Mouse (Mus musculus) forebrain, embryonic 10.5 days (tissue): Measurements from ENCODE around the gene Rsrc1. TPM values are rescaled to one million over a fixed set of nuclear protein-coding genes. Genes with fewer than 3 reads are reported as not detected.

Source experiments
- DNase-seq: peaks from one replicate; pipeline ENCODE4 v3.0.0-alpha.2; 2017; ENCODE audit warnings: low spot score; ENCODE audit errors: extremely low spot score
- H3K27ac ChIP-seq: fragments of 300-500 bp; sonication (generic); 2 replicates; pipeline ENCODE4 v1.5.1; 2016; ENCODE audit warnings: mild to moderate bottlenecking
- H3K27me3 ChIP-seq: fragments of 300-500 bp; sonication (generic); 2 replicates; pipeline ENCODE4 v1.6.1; 2016; ENCODE audit warnings: mild to moderate bottlenecking; ENCODE audit not compliant: poor library complexity, severe bottlenecking
- H3K36me3 ChIP-seq: fragments of 300-500 bp; sonication (generic); replicated peaks from 2 replicates; pipeline ENCODE4 v1.6.1; 2016; ENCODE audit warnings: mild to moderate bottlenecking, moderate library complexity
- H3K4me1 ChIP-seq: fragments of 300-500 bp; sonication (generic); 2 replicates; pipeline ENCODE4 v1.6.1; 2016
- H3K4me3 ChIP-seq: fragments of 300-500 bp; sonication (generic); 2 replicates; pipeline ENCODE4 v1.5.1; 2016; ENCODE audit warnings: mild to moderate bottlenecking, moderate library complexity
- H3K9me3 ChIP-seq: fragments of 300-500 bp; sonication (generic); 2 replicates; pipeline ENCODE4 v1.6.1; 2016; ENCODE audit warnings: mild to moderate bottlenecking, moderate library complexity
- WGBS: fragments of 180-500 bp; shearing (Covaris S2); methylation state at CpG from one replicate; pipeline ENCODE4 v1.1.7; 2016; 5-methylcytosine and 5-hydroxymethylcytosine counted together
- polyA plus RNA-seq: library from polyadenylated mRNA; unstranded; fragments of >200 nt; fragmentation: Nextera tagmentation; extraction: Ambion mirVana; gene quantifications from 2 replicates; pipeline ENCODE4 v1.2.1, GENCODE M21; 2016

Rsrc1 gene
- 41.3 and 41.6 TPM in 2 replicates for polyA plus RNA-seq

DNA sequence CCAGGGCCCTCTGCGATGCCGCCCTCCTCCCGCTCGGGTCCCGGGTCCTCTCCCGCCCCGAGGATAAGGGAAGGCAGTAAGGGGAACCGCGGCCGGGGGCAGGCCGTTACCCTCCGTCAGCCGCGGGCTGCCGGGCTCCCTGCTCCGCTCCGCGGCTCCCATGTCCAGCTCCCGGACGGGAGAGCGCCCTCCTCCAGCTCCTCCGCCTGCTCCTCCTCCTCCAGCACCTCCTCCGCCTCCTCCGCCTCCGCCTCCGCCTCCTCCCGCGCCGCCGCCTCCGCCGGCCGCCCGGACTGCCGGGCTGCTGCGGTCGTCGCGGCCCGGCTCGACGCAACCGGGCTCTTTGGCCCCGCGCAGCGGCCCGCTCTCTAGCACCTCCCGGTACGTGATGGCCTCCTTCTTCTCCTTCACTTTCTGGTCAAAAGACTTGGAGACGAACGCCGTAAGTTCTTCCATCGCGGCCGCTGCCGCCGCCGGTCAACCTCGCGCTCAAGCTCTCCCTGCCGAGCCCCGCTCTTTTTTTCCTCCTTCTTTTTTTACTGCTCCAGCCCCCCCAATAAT is at the start of gene Rsrc1:
Gene Rsrc1, plus strand, starts transcription at position 290 of the 561 bp plus-strand sequence.
- Histone ChIP-seq H3K27me3 (peaks cover 91% of the 10 kb centered on the region), H3K9me3 (no peaks in the 10 kb centered on the region), H3K36me3 (no peaks in the 10 kb centered on the region), H3K4me1 (peaks cover 54% of the 10 kb centered on the region), H3K27ac (peak within 1 kb of the TSS; percentile 81), H3K4me3 (peak within 1 kb of the TSS; percentile 61)
- DNase-seq = peak; percentile 66
- WGBS = under 1% methylated on average over 57 of the region's 62 CpGs

- Histone ChIP-seq H3K4me3 (no peak overlapping the region), H3K36me3 (no peaks in the 10 kb centered on the region), H3K27ac (no peak overlapping the region), H3K9me3 (no peaks in the 10 kb centered on the region), H3K4me1 (no peaks in the 10 kb centered on the region), H3K27me3 (no peaks in the 10 kb centered on the region)
- WGBS = 81% methylated on average over 10 of the region's 10 CpGs
- no peak for DNase-seq
Measured at GRCm38 (mm10) chr3:66939675-66940074, 41.5 kb upstream of the Rsrc1 start.

DNA sequence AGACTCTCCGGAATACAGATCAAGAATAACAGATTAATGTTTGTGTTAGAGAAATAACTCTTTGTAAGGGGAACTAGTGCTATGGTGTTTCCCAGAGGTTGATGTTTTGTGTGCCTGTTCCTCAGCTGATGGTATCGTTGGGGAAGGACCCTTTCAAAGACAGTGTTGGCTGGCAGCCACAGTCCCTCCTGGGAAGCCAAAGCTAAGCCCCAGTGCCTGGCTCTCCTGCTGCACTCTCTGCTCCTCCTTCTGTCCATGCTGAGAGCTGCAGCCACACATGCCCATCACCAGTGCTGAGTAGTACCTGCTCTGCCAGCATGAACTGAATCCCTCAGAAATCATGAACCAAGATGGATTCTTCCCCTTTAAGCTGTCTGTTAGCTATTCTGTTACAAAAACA is 26.1 kb upstream of the Rsrc1 start:
- WGBS = 69% methylated on average over 2 of the region's 2 CpGs

GRCm38 (mm10) chr3:66959972-66960371 is 21.2 kb upstream of the Rsrc1 start:
- Histone ChIP-seq H3K27ac (no peak overlapping the region), H3K4me1 (no peaks in the 10 kb centered on the region), H3K27me3 (peaks cover 3% of the 10 kb centered on the region; the same call in 1 of the 2 replicates), H3K9me3 (no peaks in the 10 kb centered on the region), H3K4me3 (no peak overlapping the region), H3K36me3 (no peaks in the 10 kb centered on the region)
- DNase-seq = no peak
- WGBS = 75% methylated on average over 5 of the region's 5 CpGs

More for the DNA sequence above, 26.1 kb upstream of the Rsrc1 start:
- H3K36me3 ChIP-seq = no peaks in the 10 kb centered on the region
- no peaks in the 10 kb centered on the region for H3K4me1 ChIP-seq
- H3K4me3 ChIP-seq = no peak overlapping the region
- no peak overlapping the region for H3K27ac ChIP-seq
- no peak for DNase-seq
- H3K27me3 ChIP-seq = no peaks in the 10 kb centered on the region
- H3K9me3 ChIP-seq = no peaks in the 10 kb centered on the region

DNA sequence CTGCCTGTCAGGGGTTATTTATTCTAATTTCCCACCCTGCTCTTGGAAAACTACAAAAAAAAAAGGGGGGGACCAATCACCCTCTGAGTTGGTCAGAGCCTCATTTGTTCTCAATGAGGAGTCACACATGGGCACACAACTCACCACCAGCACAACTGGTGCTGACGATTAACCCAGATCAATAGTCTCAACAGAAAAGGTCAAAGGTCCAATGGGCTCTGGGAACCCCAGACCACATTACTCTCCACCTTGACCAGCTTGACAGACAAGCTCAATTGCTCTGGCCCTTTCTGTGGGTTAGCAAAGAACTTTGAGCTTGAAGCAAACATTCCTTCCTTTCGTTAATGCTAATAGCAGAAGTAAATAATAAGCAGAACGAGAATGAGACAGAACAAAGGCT is 16.3 kb upstream of the Rsrc1 start:
- WGBS = 48% methylated on average over 3 of the region's 3 CpGs
- H3K36me3 ChIP-seq = no peaks in the 10 kb centered on the region
- no peak overlapping the region for H3K4me3 ChIP-seq
- peaks cover 47% of the 10 kb centered on the region for H3K27me3 ChIP-seq
- peaks cover under 1% of the 10 kb centered on the region; the same call in 1 of the 2 replicates for H3K4me1 ChIP-seq
- no peak overlapping the region for H3K27ac ChIP-seq
- H3K9me3 ChIP-seq = no peaks in the 10 kb centered on the region
- DNase-seq = no peak

DNA sequence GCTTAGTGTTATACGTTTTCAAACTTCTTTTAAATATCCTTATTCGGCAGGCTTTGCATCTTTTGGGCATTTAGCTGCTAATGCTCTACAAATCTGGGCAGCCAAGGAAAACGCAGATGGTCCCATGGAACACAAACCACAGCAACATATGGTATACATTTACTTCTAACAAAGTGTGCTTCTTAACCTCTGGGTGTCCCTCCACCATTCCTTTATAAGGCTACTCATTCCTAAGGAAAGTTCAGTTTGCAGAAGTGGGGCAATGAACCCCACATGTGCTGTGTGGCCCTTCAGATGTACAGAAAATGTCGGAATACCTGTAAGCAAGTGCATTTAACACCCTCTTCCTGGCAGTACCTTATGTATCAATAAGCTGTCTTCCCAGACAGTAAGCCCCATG is 13.7 kb upstream of the Rsrc1 start:
- DNase-seq = no peak
- H3K36me3 ChIP-seq = no peaks in the 10 kb centered on the region
- WGBS = 59% methylated on average over 4 of the region's 4 CpGs
- no peaks in the 10 kb centered on the region for H3K9me3 ChIP-seq
- no peak overlapping the region for H3K27ac ChIP-seq
- H3K4me1 ChIP-seq = peaks cover 14% of the 10 kb centered on the region
- peaks cover 70% of the 10 kb centered on the region for H3K27me3 ChIP-seq
- no peak overlapping the region for H3K4me3 ChIP-seq

DNA sequence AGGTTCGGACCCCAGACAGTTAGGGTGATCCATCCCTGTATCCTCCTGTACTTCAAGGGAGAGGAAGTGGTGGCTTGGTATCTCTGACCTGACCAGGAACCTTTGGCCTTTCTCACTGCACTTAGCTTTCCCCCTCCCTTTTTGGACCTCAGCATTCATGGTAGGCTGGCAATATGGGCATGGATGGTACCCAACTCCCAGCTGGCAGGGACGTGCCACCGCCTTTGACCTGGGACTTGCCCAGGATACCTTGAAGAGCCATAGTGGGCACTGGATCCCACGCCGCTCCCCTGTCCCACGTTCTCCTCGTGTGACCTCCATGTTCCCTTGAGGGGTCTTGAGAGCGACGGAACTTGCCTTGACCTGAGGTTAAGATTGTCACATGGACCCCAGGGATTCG is 10.9 kb upstream of the Rsrc1 start:
- H3K27me3 ChIP-seq = peaks cover 97% of the 10 kb centered on the region
- no peak overlapping the region for H3K27ac ChIP-seq
- H3K4me1 ChIP-seq = peaks cover 24% of the 10 kb centered on the region
- peak overlapping the region; percentile 37 for H3K4me3 ChIP-seq
- no peak for DNase-seq
- H3K36me3 ChIP-seq = no peaks in the 10 kb centered on the region
- WGBS = 0% methylated on average over 10 of the region's 10 CpGs
- no peaks in the 10 kb centered on the region for H3K9me3 ChIP-seq

DNA sequence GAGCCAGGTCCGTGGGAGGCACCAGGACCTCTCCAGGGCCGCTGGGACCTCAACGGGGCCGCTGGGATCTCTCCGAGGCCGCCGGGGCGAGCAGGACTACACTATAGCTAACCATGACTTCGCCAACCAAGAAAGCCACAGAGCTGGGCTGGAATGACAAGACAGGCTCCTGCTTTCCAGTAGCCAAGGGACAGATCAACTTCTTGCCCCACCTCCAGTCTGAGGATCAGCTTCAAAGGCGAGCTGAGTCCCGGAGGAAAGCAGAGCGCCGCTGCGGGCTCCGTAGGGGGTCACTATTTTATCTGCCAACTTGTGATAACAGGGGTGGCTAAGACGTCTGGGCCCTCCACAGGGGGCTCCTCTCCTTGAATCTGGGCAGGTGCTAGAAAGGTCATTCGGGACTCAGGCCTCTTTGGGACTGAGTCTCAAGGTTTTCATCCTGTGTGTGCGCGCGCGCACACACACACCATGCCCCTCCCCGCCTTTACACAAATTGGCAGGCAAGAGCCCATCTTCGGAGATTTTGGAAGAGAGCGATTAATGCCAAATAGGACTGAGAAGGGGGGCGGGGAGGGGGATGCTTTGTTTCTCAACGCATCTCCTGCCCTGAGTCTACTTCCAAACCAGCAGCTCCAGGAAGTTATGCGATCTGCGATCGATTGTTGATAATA is 10.4 kb upstream of the Rsrc1 start:
- WGBS = under 1% methylated on average over 29 of the region's 29 CpGs
- Histone ChIP-seq H3K4me3 (peak overlapping the region; percentile 37), H3K27ac (no peak overlapping the region), H3K4me1 (peaks cover 24% of the 10 kb centered on the region), H3K36me3 (no peaks in the 10 kb centered on the region), H3K27me3 (peaks cover 100% of the 10 kb centered on the region), H3K9me3 (no peaks in the 10 kb centered on the region)
- DNase-seq = no peak

- peaks cover 100% of the 10 kb centered on the region for H3K27me3 ChIP-seq
- H3K27ac ChIP-seq = no peak overlapping the region
- peaks cover 29% of the 10 kb centered on the region for H3K4me1 ChIP-seq
- no peak for DNase-seq
- no peaks in the 10 kb centered on the region for H3K9me3 ChIP-seq
- WGBS = 9% methylated on average over 16 of the region's 16 CpGs
- no peaks in the 10 kb centered on the region for H3K36me3 ChIP-seq
- H3K4me3 ChIP-seq = no peak overlapping the region
Measured at GRCm38 (mm10) chr3:66972191-66972950, 8.8 kb upstream of the Rsrc1 start.

DNA sequence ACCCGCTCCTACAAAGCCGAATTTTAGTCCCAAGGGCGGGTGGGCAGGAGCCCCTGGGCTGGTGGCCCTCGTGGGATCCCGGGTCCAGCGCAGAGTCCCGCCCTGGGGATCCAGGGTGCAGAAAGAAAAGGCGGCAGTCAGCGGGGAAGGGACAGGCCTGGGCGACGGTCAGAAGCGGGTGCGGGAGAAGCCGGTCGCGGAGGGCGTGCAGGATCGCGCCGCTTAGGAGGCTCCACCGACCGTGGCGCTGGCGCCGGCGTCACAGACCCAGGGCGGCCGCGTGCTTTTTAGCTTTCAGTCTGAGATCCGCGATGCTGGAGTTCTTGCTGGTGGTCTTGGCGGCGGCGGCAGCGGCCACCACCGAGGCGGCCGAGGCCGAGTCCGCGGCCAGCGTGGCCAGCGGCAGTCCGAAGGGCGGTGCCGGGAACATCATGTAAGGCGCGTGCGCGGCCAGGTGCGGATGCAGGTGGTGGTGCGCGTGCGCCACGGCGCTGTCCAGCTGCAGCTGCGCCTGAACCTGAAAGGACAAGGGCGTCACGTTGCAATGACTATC is 7.7 kb upstream of the Rsrc1 start:
- peaks cover 100% of the 10 kb centered on the region for H3K27me3 ChIP-seq
- no peaks in the 10 kb centered on the region for H3K36me3 ChIP-seq
- peak overlapping the region; percentile 56 for H3K4me3 ChIP-seq
- no peaks in the 10 kb centered on the region for H3K9me3 ChIP-seq
- peak; percentile 73 for DNase-seq
- H3K27ac ChIP-seq = peak overlapping the region; percentile 79
- WGBS = under 1% methylated on average over 59 of the region's 59 CpGs
- H3K4me1 ChIP-seq = peaks cover 36% of the 10 kb centered on the region

- Histone ChIP-seq H3K27me3 (peaks cover 100% of the 10 kb centered on the region), H3K36me3 (no peaks in the 10 kb centered on the region), H3K4me1 (peaks cover 44% of the 10 kb centered on the region), H3K9me3 (no peaks in the 10 kb centered on the region), H3K4me3 (no peak overlapping the region), H3K27ac (no peak overlapping the region)
- WGBS = 14% methylated on average over 3 of the region's 3 CpGs
- DNase-seq = no peak
Measured at GRCm38 (mm10) chr3:66974501-66974900, 6.7 kb upstream of the Rsrc1 start.

DNA sequence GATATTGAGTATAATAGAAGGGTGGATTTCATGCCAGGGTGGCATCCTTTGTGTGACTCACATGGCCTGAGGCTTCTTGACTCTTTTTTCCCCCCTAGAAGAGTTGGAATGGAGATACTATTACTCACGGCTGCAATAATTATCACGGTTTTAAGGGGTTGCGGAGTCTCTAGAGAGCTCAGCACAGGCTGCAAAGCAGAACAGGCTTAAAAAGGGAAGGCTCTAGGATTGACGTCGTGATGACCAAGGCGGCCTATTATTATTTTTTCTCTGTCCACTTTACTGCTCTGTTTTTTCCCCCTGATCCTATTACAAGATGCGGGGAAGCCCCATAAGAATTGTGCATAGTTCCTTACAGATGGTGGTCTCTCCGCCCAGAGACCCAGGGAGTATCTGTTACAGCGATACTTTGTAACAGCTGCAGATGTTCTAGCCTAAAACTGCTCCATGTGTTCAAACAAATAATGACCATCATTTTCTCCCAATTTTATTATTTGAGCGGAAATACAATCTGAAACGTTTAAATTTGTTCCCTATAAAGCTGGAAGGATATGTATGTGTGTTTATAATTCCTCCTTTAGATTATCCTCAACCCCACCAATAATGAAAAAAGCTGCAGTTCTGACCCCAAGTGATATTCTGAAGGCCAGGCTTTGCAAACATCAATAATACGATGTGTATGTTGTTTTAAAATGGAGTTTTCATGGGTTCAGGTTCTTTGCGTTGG is 4.1 kb upstream of the Rsrc1 start:
- no peak for DNase-seq
- Histone ChIP-seq H3K36me3 (no peaks in the 10 kb centered on the region), H3K4me3 (no peak overlapping the region), H3K4me1 (peaks cover 50% of the 10 kb centered on the region), H3K27ac (no peak overlapping the region), H3K9me3 (no peaks in the 10 kb centered on the region), H3K27me3 (peaks cover 100% of the 10 kb centered on the region)
- WGBS = 2% methylated on average over 13 of the region's 13 CpGs
